Mouse (Mus musculus): ENCODE data around the gene Orm1. TPM values are rescaled to one million over a fixed set of nuclear protein-coding genes. Genes with fewer than 3 reads are reported as not detected.

Gene Orm1
- total RNA-seq (2012; rRNA removed) (not detected in 2 replicates), total RNA-seq (2014; rRNA removed) (not detected in 2 replicates), polyA plus RNA-seq (2012; ENCODE audit: insufficient read length, low read depth) (not detected in 2 replicates)

- dilution Hi-C loops (cut with MboI; ENCODE audit: extremely low pct_ligation_motif_present, extremely low pct_unique_long_range_greater_than_20kb, low sequenced_read_pairs) (no loop called here), in situ Hi-C loops (cut with MboI; ENCODE audit: low pct_ligation_motif_present, low pct_unique_long_range_greater_than_20kb, low sequenced_read_pairs) (no loop called here)
- Histone ChIP-seq H3K4me1 (ENCODE audit: control insufficient read depth in 1 of 2, insufficient read depth in 2 of 2) (peaks cover 25 to 33% of the 10 kb centered on the region in 2 experiments), H3K4me2 (ENCODE audit: insufficient read depth, low read depth, poor library complexity, severe bottlenecking) (no peak within 1 kb of the TSS), H3K36me3 (replicated peaks in 1 of 2; ENCODE audit: control insufficient read depth in 1 of 2, insufficient read depth in 1 of 2, low read length in 1 of 2) (no peaks in the 10 kb centered on the region), H3K4me3 (replicated peaks in 1 of 3; ENCODE audit: low read depth in 2 of 3, low read length in 2 of 3, poor library complexity in 1 of 3) (no peak within 1 kb of the TSS), H3K9ac (ENCODE audit: insufficient read depth, low read depth) (peak within 1 kb of the TSS; percentile 4; the same call in 1 of the 2 replicates), H3K9me3 (replicated peaks; ENCODE audit: low read length) (no peaks in the 10 kb centered on the region), H3K79me2 (replicated peaks; ENCODE audit: control insufficient read depth, extremely low read depth, insufficient read depth, poor library complexity, severe bottlenecking) (no peaks in the 10 kb centered on the region), H3K27me3 (replicated peaks) (peaks cover 1% of the 10 kb centered on the region), H3K27ac (ENCODE audit: insufficient read depth, low read depth) (peak within 1 kb of the TSS; percentile 24; the same call in 1 of the 2 replicates)
- DNase-seq (ENCODE audit: extremely low read depth) = no peak
- TF ChIP-seq NELFE (IDR thresholded peaks at IDR 0.05; ENCODE audit: low read depth, low read length) = no peak
- TF ChIP-seq TBP (conservative IDR thresholded peaks at IDR 0.05; ENCODE audit: low read depth, low read length) = no peak
- no peak for TF ChIP-seq USF1 (IDR thresholded peaks at IDR 0.05; ENCODE audit: low read depth, low read length)
- TF ChIP-seq ZKSCAN1 (IDR thresholded peaks at IDR 0.05; ENCODE audit: borderline replicate concordance, low read depth, low read length) = no peak
- no peak for TF ChIP-seq SIN3A (IDR thresholded peaks at IDR 0.05; ENCODE audit: low read length)
- TF ChIP-seq JUN (IDR thresholded peaks at IDR 0.05; ENCODE audit: insufficient read depth, low read depth, low read length) = no peak
These were observed at the start of gene Orm1 for GRCm38 (mm10) chr4:63344295-63344694. Gene Orm1, plus strand, starts transcription at chr4:63344560.

- in situ Hi-C loops (cut with MboI; ENCODE audit: low pct_ligation_motif_present, low pct_unique_long_range_greater_than_20kb, low sequenced_read_pairs) = no loop called here
- Histone ChIP-seq H3K79me2 (replicated peaks; ENCODE audit: control insufficient read depth, extremely low read depth, insufficient read depth, poor library complexity, severe bottlenecking) (no peaks in the 10 kb centered on the region), H3K27ac (ENCODE audit: insufficient read depth, low read depth) (no peak overlapping the region), H3K4me2 (ENCODE audit: insufficient read depth, low read depth, poor library complexity, severe bottlenecking) (no peak overlapping the region), H3K4me3 (replicated peaks in 1 of 3; ENCODE audit: low read depth in 2 of 3, low read length in 2 of 3, poor library complexity in 1 of 3) (no peak overlapping the region), H3K9me3 (replicated peaks; ENCODE audit: low read length) (no peaks in the 10 kb centered on the region), H3K4me1 (ENCODE audit: control insufficient read depth in 1 of 2, insufficient read depth in 2 of 2) (no peaks in the 10 kb centered on the region), H3K27me3 (replicated peaks) (peaks cover 85% of the 10 kb centered on the region), H3K36me3 (replicated peaks in 1 of 2; ENCODE audit: control insufficient read depth in 1 of 2, insufficient read depth in 1 of 2, low read length in 1 of 2) (no peaks in the 10 kb centered on the region), H3K9ac (ENCODE audit: insufficient read depth, low read depth) (no peak overlapping the region)
- no peak for DNase-seq (ENCODE audit: extremely low read depth)
- dilution Hi-C loops (cut with MboI; ENCODE audit: extremely low pct_ligation_motif_present, extremely low pct_unique_long_range_greater_than_20kb, low sequenced_read_pairs) = no loop called here
- TF ChIP-seq RAD21 (IDR thresholded peaks at IDR 0.05; ENCODE audit: low read depth, low read length) = no peak
- TF ChIP-seq ETS1 (conservative IDR thresholded peaks at IDR 0.05; ENCODE audit: low read depth, low read length) = no peak
- TF ChIP-seq CHD1 (IDR thresholded peaks at IDR 0.05; ENCODE audit: low read depth, low read length) = no peak
- TF ChIP-seq NELFE (IDR thresholded peaks at IDR 0.05; ENCODE audit: low read depth, low read length) = no peak
- no peak for TF ChIP-seq E2F4 (IDR thresholded peaks at IDR 0.05; ENCODE audit: insufficient replicate concordance, low read depth, low read length)
- no peak for TF ChIP-seq POLR2AphosphoS2 (IDR thresholded peaks at IDR 0.05; ENCODE audit: low read depth, low read length)
- no peak for TF ChIP-seq KAT2A (IDR thresholded peaks at IDR 0.05; ENCODE audit: insufficient replicate concordance, low read length)
- TF ChIP-seq GABPA (IDR thresholded peaks at IDR 0.05; ENCODE audit: insufficient replicate concordance, low read depth, low read length) = no peak
- TF ChIP-seq TBP (conservative IDR thresholded peaks at IDR 0.05; ENCODE audit: low read depth, low read length) = no peak
- TF ChIP-seq RCOR1 (conservative IDR thresholded peaks at IDR 0.05; ENCODE audit: low read depth, low read length) = no peak
- TF ChIP-seq SMC3 (IDR thresholded peaks at IDR 0.05; ENCODE audit: low read depth, low read length) = no peak
These were observed 48.7 kb upstream of the Orm1 start for GRCm38 (mm10) chr4:63295641-63296040.

Measured in CH12.LX (cell line).